Mouse (Mus musculus) E14TG2a.4 (cell line): ENCODE data around the gene Cd3d.

Source experiments
- CTCF ChIP-seq: conservative IDR thresholded peaks from 2 replicates; pipeline ENCODE4 v1.5.1; 2014; ENCODE audit warnings: low read length
- POU5F1 ChIP-seq: IDR thresholded peaks from 2 replicates; pipeline ENCODE4 v1.6.1; 2014; ENCODE audit warnings: low read length, borderline replicate concordance

GRCm38 (mm10) chr9:45034526-45034925 is 52.9 kb downstream of the Cd3d start:
- no peak for TF ChIP-seq CTCF
- no peak for TF ChIP-seq POU5F1
